24 mouse cellular contexts compared by ENCODE assay signal in the genomic region with DNA sequence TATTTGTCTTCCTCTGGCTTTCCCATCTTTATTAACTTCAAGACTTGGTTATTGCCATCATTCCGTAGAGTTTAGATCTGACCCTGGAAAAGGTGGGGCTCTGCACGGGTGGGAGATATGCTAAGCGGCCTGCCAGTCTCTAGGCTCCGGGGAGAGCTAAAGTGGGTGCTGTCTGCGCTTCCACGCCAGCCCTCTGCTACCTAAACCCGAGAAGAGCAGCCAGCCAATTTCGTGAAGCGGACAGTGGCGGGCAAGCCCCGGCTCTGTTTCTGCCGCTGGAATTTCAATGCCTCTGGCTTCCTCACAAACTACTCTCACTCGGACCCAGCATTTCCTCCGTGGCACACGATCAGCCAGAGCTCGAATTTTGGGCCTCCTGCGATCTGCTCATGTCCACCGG. TPM values are rescaled to one million over a fixed set of nuclear protein-coding genes. Genes with fewer than 3 reads are reported as not detected.
DNase-seq lines count a peak whose midpoint lies in the region; ATAC-seq and TF ChIP-seq lines count a peak whose summit lies in the region.
"Had no signal": no experiment of that assay in that cellular context is flagged by ENCODE, and none has a peak within 500 bp of the region (broad histone marks: within the 10 kb centered on the region; RNA-seq: fewer than 3 reads in every experiment).

No protein-coding gene starts in this region.

- no peaks in the 10 kb centered on the region for H3K9me3 ChIP-seq in midbrain, embryonic 11.5 days (ENCODE audit: control insufficient read depth, low read length)
- no peaks in the 10 kb centered on the region for H3K9me3 ChIP-seq in midbrain, postnatal 0 days (ENCODE audit: low read length)
- no peaks in the 10 kb centered on the region for H3K9me3 ChIP-seq in hindbrain, embryonic 13.5 days
- H3K9me3 ChIP-seq in neural tube, embryonic 12.5 days: no peaks in the 10 kb centered on the region
- H3K9me3 ChIP-seq: embryonic facial prominence, embryonic 15.5 days; forebrain, embryonic 10.5 days; heart, embryonic 13.5 days; limb, embryonic 12.5 days; liver, embryonic 13.5 days had no signal

- TF ChIP-seq EP300 in heart, adult 2 months (IDR thresholded peaks at IDR 0.05; ENCODE audit: insufficient read depth, low read depth, low read length): no peak

- H3K4me1 ChIP-seq in heart, adult 2 months (ENCODE audit: control insufficient read depth, insufficient read depth, low read length): no peaks in the 10 kb centered on the region
- H3K4me1 ChIP-seq in midbrain, embryonic 11.5 days (ENCODE audit: control insufficient read depth, insufficient read depth, low read length): peaks cover 21% of the 10 kb centered on the region
- no peaks in the 10 kb centered on the region for H3K4me1 ChIP-seq in midbrain, postnatal 0 days (ENCODE audit: insufficient read depth, low read length)
- peaks cover 15% of the 10 kb centered on the region for H3K4me1 ChIP-seq in hindbrain, embryonic 13.5 days (replicated peaks)
- peaks cover 27% of the 10 kb centered on the region for H3K4me1 ChIP-seq in neural tube, embryonic 12.5 days

- H3K36me3 ChIP-seq in heart, adult 2 months (ENCODE audit: control insufficient read depth, insufficient read depth, low read length): no peaks in the 10 kb centered on the region
- no peaks in the 10 kb centered on the region for H3K36me3 ChIP-seq in midbrain, embryonic 11.5 days (ENCODE audit: control insufficient read depth, insufficient read depth, low read length)
- no peaks in the 10 kb centered on the region for H3K36me3 ChIP-seq in midbrain, postnatal 0 days (ENCODE audit: insufficient read depth, low read length)
- no peaks in the 10 kb centered on the region for H3K36me3 ChIP-seq in hindbrain, embryonic 13.5 days
- no peaks in the 10 kb centered on the region for H3K36me3 ChIP-seq in neural tube, embryonic 12.5 days
- H3K36me3 ChIP-seq: embryonic facial prominence, embryonic 15.5 days; forebrain, embryonic 10.5 days; heart, embryonic 13.5 days; limb, embryonic 12.5 days; liver, embryonic 13.5 days had no signal

- no peaks in the 10 kb centered on the region for H3K79me2 ChIP-seq in heart, adult 2 months (replicated peaks; ENCODE audit: control insufficient read depth, insufficient read depth, low read length)

- H3K27ac ChIP-seq in heart, adult 2 months: no peak overlapping the region
- no peak overlapping the region for H3K27ac ChIP-seq in midbrain, embryonic 11.5 days (ENCODE audit: low read depth, low read length)
- no peak overlapping the region for H3K27ac ChIP-seq in midbrain, postnatal 0 days (ENCODE audit: low read depth, low read length)
- no peak overlapping the region for H3K27ac ChIP-seq in hindbrain, embryonic 13.5 days
- H3K27ac ChIP-seq in neural tube, embryonic 12.5 days: no peak overlapping the region
- H3K27ac ChIP-seq: embryonic facial prominence, embryonic 15.5 days; forebrain, embryonic 10.5 days; heart, embryonic 13.5 days; left cerebral cortex, adult 2 months; limb, embryonic 12.5 days; liver, embryonic 13.5 days had no signal

- H3K4me2 ChIP-seq in midbrain, embryonic 11.5 days: peak overlapping the region; percentile 26
- H3K4me2 ChIP-seq in midbrain, postnatal 0 days (ENCODE audit: low read depth, low read length, poor library complexity, severe bottlenecking): no peak overlapping the region
- peak overlapping the region; percentile 50 for H3K4me2 ChIP-seq in hindbrain, embryonic 13.5 days
- H3K4me2 ChIP-seq in neural tube, embryonic 12.5 days (replicated peaks): peak overlapping the region; percentile 60; the same call in 1 of the 2 replicates
- H3K4me2 ChIP-seq: embryonic facial prominence, embryonic 15.5 days; heart, embryonic 13.5 days; limb, embryonic 12.5 days; liver, embryonic 13.5 days had no signal

- 2% methylated on average over 18 of the region's 18 CpGs for WGBS in heart, adult 2 months
- 1% methylated on average over 18 of the region's 18 CpGs for WGBS in midbrain, embryonic 11.5 days
- 6% methylated on average over 18 of the region's 18 CpGs for WGBS in midbrain, postnatal 0 days
- WGBS in hindbrain, embryonic 13.5 days: 2% methylated on average over 18 of the region's 18 CpGs
- 2% methylated on average over 18 of the region's 18 CpGs for WGBS in neural tube, embryonic 12.5 days

- TF ChIP-seq CTCF in heart, adult 2 months (IDR thresholded peaks at IDR 0.05): no peak
- no peak for TF ChIP-seq CTCF in midbrain, postnatal 0 days (IDR thresholded peaks at IDR 0.05)

- H3K9ac ChIP-seq in heart, adult 2 months (ENCODE audit: low read depth, low read length): no peak overlapping the region
- no peak overlapping the region for H3K9ac ChIP-seq in midbrain, embryonic 11.5 days (ENCODE audit: low read length)
- H3K9ac ChIP-seq in midbrain, postnatal 0 days (replicated peaks; ENCODE audit: low read length, poor library complexity, severe bottlenecking): no peak overlapping the region
- no peak overlapping the region for H3K9ac ChIP-seq in hindbrain, embryonic 13.5 days
- H3K9ac ChIP-seq in neural tube, embryonic 12.5 days: no peak overlapping the region
- H3K9ac ChIP-seq: embryonic facial prominence, embryonic 15.5 days; heart, embryonic 13.5 days; limb, embryonic 12.5 days; liver, embryonic 13.5 days had no signal

- no peak overlapping the region for H3K4me3 ChIP-seq in heart, adult 2 months
- H3K4me3 ChIP-seq in midbrain, embryonic 11.5 days (ENCODE audit: low read depth, low read length): no peak overlapping the region
- H3K4me3 ChIP-seq in midbrain, postnatal 0 days (ENCODE audit: low read depth, low read length): no peak overlapping the region
- 0 out of 2 replicates have a peak overlapping the region, but pooled peaks have one; percentile 19 for H3K4me3 ChIP-seq in hindbrain, embryonic 13.5 days
- H3K4me3 ChIP-seq in neural tube, embryonic 12.5 days: no peak overlapping the region
- H3K4me3 ChIP-seq: embryonic facial prominence, embryonic 15.5 days; forebrain, embryonic 10.5 days; heart, embryonic 13.5 days; left cerebral cortex, adult 2 months; limb, embryonic 12.5 days; liver, embryonic 13.5 days; myocyte had no signal

- no peak for TF ChIP-seq POLR2A in heart, adult 2 months (IDR thresholded peaks at IDR 0.05; ENCODE audit: insufficient read depth, low read depth, low read length)

- peaks cover 44% of the 10 kb centered on the region for H3K27me3 ChIP-seq in heart, adult 2 months (ENCODE audit: control insufficient read depth, insufficient read depth, low read length)
- peaks cover 79% of the 10 kb centered on the region for H3K27me3 ChIP-seq in midbrain, embryonic 11.5 days (ENCODE audit: control insufficient read depth, insufficient read depth, low read length)
- peaks cover 60% of the 10 kb centered on the region for H3K27me3 ChIP-seq in midbrain, postnatal 0 days (ENCODE audit: insufficient read depth, low read length)
- peaks cover 93% of the 10 kb centered on the region for H3K27me3 ChIP-seq in hindbrain, embryonic 13.5 days
- peaks cover 88% of the 10 kb centered on the region for H3K27me3 ChIP-seq in neural tube, embryonic 12.5 days (replicated peaks)

- no peak for ATAC-seq in midbrain, embryonic 11.5 days (ENCODE audit: low FRiP score)
- no peak for ATAC-seq in midbrain, postnatal 0 days (ENCODE audit: low FRiP score)
- ATAC-seq in hindbrain, embryonic 13.5 days (ENCODE audit: low FRiP score): no peak
- ATAC-seq in neural tube, embryonic 12.5 days (ENCODE audit: low FRiP score, low read depth): no peak
- ATAC-seq: intestine, postnatal 0 days; lung, postnatal 0 days had no signal

- intact Hi-C loops in heart, adult 2 months (cut with DNase I): no loop called here

- peak; percentile 80 for DNase-seq in heart, adult 11 months
- DNase-seq in heart, adult 2 months: no peak
- DNase-seq in midbrain, embryonic 11.5 days (ENCODE audit: low spot score, missing footprints): peak; percentile 96
- DNase-seq in midbrain, postnatal 0 days (ENCODE audit: low spot score): no peak
- DNase-seq in adrenal gland, adult 8-10 months: no peak
- DNase-seq: adrenal gland, postnatal 14 days; B cell, adult 2 months; cerebellum, adult 2 months; gastrocnemius, postnatal 36 days; heart, postnatal 36 days; liver, embryonic 13.5 days; right cerebral cortex, postnatal 4 days; thymus, postnatal 4 days had no signal

RNA-seq across cellular contexts. Expression of a gene that starts 1.9 kb away (rescaled TPM):
- under 1 TPM in 1 of 2 experiments, not detected in 1; 0.09 TPM for total RNA-seq in heart, adult 2 months (2021)
- polyA plus RNA-seq in heart, adult 2 months (2012; rRNA removed): 0.08 TPM in 1 of 2 replicates, not detected in the other
- polyA plus RNA-seq in midbrain, embryonic 11.5 days (2014; fragmentation: Nextera tagmentation; extraction: Ambion mirVana): 9.3 and 10.5 TPM in 2 replicates
- total RNA-seq in midbrain, postnatal 0 days (2014; rRNA removed): 1.3 and 1.4 TPM in 2 replicates
- 1.4 and 1.9 TPM in 2 replicates for polyA plus RNA-seq in midbrain, postnatal 0 days (2015; fragmentation: Nextera tagmentation; extraction: Ambion mirVana)
- polyA plus RNA-seq in hindbrain, embryonic 13.5 days (2015; fragmentation: Nextera tagmentation; extraction: Ambion mirVana): 8.1 and 12.2 TPM in 2 replicates
- polyA plus RNA-seq in neural tube, embryonic 12.5 days (2016; fragmentation: Nextera tagmentation; extraction: Ambion mirVana): 9.6 and 11.5 TPM in 2 replicates
- under 1 TPM in 2 of 4 experiments, not detected in 2; 0.09 to 0.10 TPM for total RNA-seq in adrenal gland, adult 8-10 months (2022)
- total RNA-seq: adrenal gland, postnatal 14 days; gastrocnemius, postnatal 36 days; megakaryocyte progenitor cell, adult 5-6 weeks had no signal
- polyA plus RNA-seq: embryonic facial prominence, embryonic 15.5 days; intestine, postnatal 0 days; limb, embryonic 12.5 days; myocyte had no signal

Comparison
In these comparisons a context has a peak if more than half of its experiments do, and no peak if none do; other contexts are left out.
1. DNase-seq: peak in heart, adult 11 months (single experiment) and midbrain, embryonic 11.5 days (single experiment); none in heart, adult 2 months (0 of 2), midbrain, postnatal 0 days (single experiment) and adrenal gland, adult 8-10 months (single experiment).